Mouse (Mus musculus) small intestine, adult 2 months (tissue): ENCODE data around the gene Acly. TPM values are rescaled to one million over a fixed set of nuclear protein-coding genes. Genes with fewer than 3 reads are reported as not detected.

Source experiments
- H3K27ac ChIP-seq: fragments of 200-500 bp; 2 replicates; pipeline ENCODE4 v1.5.1; 2012; ENCODE audit warnings: low read depth, low read length, control low read depth, inconsistent platforms; ENCODE audit not compliant: insufficient read depth
- H3K27me3 ChIP-seq: fragments of 200-500 bp; 2 replicates; pipeline ENCODE4 v1.6.1; 2012; ENCODE audit warnings: mild to moderate bottlenecking, moderate library complexity, low read length, inconsistent platforms; ENCODE audit not compliant: control insufficient read depth, insufficient read depth
- H3K36me3 ChIP-seq: fragments of 200-500 bp; 2 replicates; pipeline ENCODE4 v1.6.1; 2012; ENCODE audit warnings: mild to moderate bottlenecking, low read length, control low read depth, inconsistent platforms; ENCODE audit not compliant: control insufficient read depth, insufficient read depth
- H3K4me1 ChIP-seq: fragments of 200-500 bp; 2 replicates; pipeline ENCODE4 v1.6.1; 2012; ENCODE audit warnings: low read length, inconsistent platforms, mixed read lengths; ENCODE audit not compliant: control insufficient read depth, insufficient read depth, insufficient read length
- H3K4me3 ChIP-seq: fragments of 200-500 bp; 2 replicates; pipeline ENCODE4 v1.5.1; 2012; ENCODE audit warnings: low read depth, mild to moderate bottlenecking, control low read depth, inconsistent platforms, low read length, moderate library complexity
- CTCF ChIP-seq: fragments of 200-500 bp; IDR thresholded peaks from 2 replicates; pipeline ENCODE4 v1.5.1; 2012; ENCODE audit warnings: low read depth, mild to moderate bottlenecking, control low read depth, inconsistent platforms, low read length, moderate library complexity, mixed read lengths; ENCODE audit not compliant: insufficient replicate concordance, insufficient read length; ENCODE audit errors: extremely low read depth
- POLR2A ChIP-seq: fragments of 200-500 bp; IDR thresholded peaks from 2 replicates; pipeline ENCODE4 v1.6.1; 2012; ENCODE audit warnings: low read depth, mild to moderate bottlenecking, control low read depth, inconsistent platforms, low read length, moderate library complexity
- WGBS: fragments of 180-500 bp; shearing (Covaris S2); methylation state at CpG from one replicate; pipeline ENCODE4 v1.1.7; 2018; 5-methylcytosine and 5-hydroxymethylcytosine counted together
- polyA plus RNA-seq: library from polyadenylated mRNA; depleted of rRNA; stranded (reverse); fragments of >200 nt; gene quantifications from 2 replicates; pipeline ENCODE4 v1.2.3, GENCODE M21; 2012

Acly gene
- polyA plus RNA-seq, 1 experiment, result 21.7 TPM

- TF ChIP-seq CTCF, result no peak
- no peak for TF ChIP-seq POLR2A
- H3K4me3 ChIP-seq, result no peak overlapping the region
- WGBS, result 95% methylated on average over 2 of the region's 2 CpGs
- H3K27me3 ChIP-seq, result no peaks in the 10 kb centered on the region
- H3K4me1 ChIP-seq, result no peaks in the 10 kb centered on the region
- H3K27ac ChIP-seq, result no peak overlapping the region
- peaks cover 53% of the 10 kb centered on the region for H3K36me3 ChIP-seq
Measured at GRCm38 (mm10) chr11:100510556-100510955, 17.2 kb downstream of the Acly start.

- Histone ChIP-seq H3K27ac (no peak overlapping the region), H3K36me3 (peaks cover 57% of the 10 kb centered on the region), H3K4me3 (no peak overlapping the region), H3K4me1 (no peaks in the 10 kb centered on the region), H3K27me3 (no peaks in the 10 kb centered on the region)
- TF ChIP-seq POLR2A (no peak), CTCF (no peak)
- 93% methylated on average over 8 of the region's 8 CpGs for WGBS
Measured at GRCm38 (mm10) chr11:100505997-100506396, 21.8 kb downstream of the Acly start.

GRCm38 (mm10) chr11:100504990-100505660 lies 22.7 kb downstream of the Acly start:
- Histone ChIP-seq H3K27ac (no peak overlapping the region), H3K27me3 (no peaks in the 10 kb centered on the region), H3K4me1 (no peaks in the 10 kb centered on the region), H3K4me3 (no peak overlapping the region), H3K36me3 (peaks cover 62% of the 10 kb centered on the region)
- TF ChIP-seq CTCF, result no peak
- no peak for TF ChIP-seq POLR2A
- 91% methylated on average over 12 of the region's 12 CpGs for WGBS

- Histone ChIP-seq H3K4me3 (no peak overlapping the region), H3K27ac (no peak overlapping the region), H3K36me3 (peaks cover 83% of the 10 kb centered on the region), H3K4me1 (no peaks in the 10 kb centered on the region), H3K27me3 (no peaks in the 10 kb centered on the region)
- WGBS, result 59% methylated on average over 6 of the region's 6 CpGs
- TF ChIP-seq POLR2A (no peak), CTCF (no peak)
Measured at GRCm38 (mm10) chr11:100501321-100501720, 26.5 kb downstream of the Acly start.

GRCm38 (mm10) chr11:100500651-100501050 lies 27.1 kb downstream of the Acly start:
- 89% methylated on average over 7 of the region's 7 CpGs for WGBS
- Histone ChIP-seq H3K4me1 (no peaks in the 10 kb centered on the region), H3K27ac (no peak overlapping the region), H3K4me3 (no peak overlapping the region), H3K36me3 (peaks cover 85% of the 10 kb centered on the region), H3K27me3 (no peaks in the 10 kb centered on the region)
- no peak for TF ChIP-seq CTCF
- no peak for TF ChIP-seq POLR2A

GRCm38 (mm10) chr11:100500241-100500640 lies 27.6 kb downstream of the Acly start:
- Histone ChIP-seq H3K36me3 (peaks cover 86% of the 10 kb centered on the region), H3K27ac (no peak overlapping the region), H3K4me1 (no peaks in the 10 kb centered on the region), H3K27me3 (no peaks in the 10 kb centered on the region), H3K4me3 (no peak overlapping the region)
- WGBS, result 77% methylated on average over 3 of the region's 3 CpGs
- TF ChIP-seq CTCF (no peak), POLR2A (no peak)

- Histone ChIP-seq H3K27me3 (no peaks in the 10 kb centered on the region), H3K36me3 (peaks cover 65% of the 10 kb centered on the region), H3K4me3 (peak overlapping the region; percentile 35), H3K4me1 (no peaks in the 10 kb centered on the region), H3K27ac (0 out of 2 replicates have a peak overlapping the region, but pooled peaks have one; percentile 14)
- TF ChIP-seq CTCF (no peak), POLR2A (no peak)
- WGBS, result 89% methylated on average over 12 of the region's 12 CpGs
Measured at GRCm38 (mm10) chr11:100493771-100494170, 34.0 kb downstream of the Acly start.
